Comparison of ENCODE assay signal across 20 mouse cellular contexts in the genomic region with DNA sequence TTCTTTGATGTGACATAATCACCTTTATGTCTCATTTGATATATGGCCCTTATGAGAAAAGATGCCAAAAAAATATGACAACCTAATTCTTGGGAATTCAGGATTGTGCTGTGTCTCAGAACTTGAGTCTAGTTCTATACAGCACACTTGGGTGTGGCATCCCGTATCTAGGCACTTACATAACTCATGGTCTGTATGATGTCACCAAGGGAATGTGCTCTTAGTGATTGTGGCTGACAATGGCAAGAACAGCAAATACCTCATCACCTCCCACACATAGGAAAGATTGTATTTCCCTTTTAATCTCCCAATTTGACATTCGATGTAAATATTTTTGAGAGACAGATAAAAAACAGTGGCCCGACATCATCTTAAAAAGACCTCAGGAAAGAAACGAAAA.
A peak's percentile ranks its signal among the peaks of the same experiment; 100 is the strongest.
DNase-seq lines count a peak whose midpoint lies in the region; ATAC-seq and TF ChIP-seq lines count a peak whose summit lies in the region.
"Had no signal": no experiment of that assay in that cellular context is flagged by ENCODE, and none has a peak within 500 bp of the region (broad histone marks: within the 10 kb centered on the region; RNA-seq: fewer than 3 reads in every experiment).

No protein-coding gene starts in this region.

- H3K9me3 ChIP-seq in midbrain, embryonic 16.5 days (replicated peaks; ENCODE audit: control insufficient read depth, low read length, poor library complexity, severe bottlenecking): no peaks in the 10 kb centered on the region
- H3K9me3 ChIP-seq in midbrain, embryonic 13.5 days: no peaks in the 10 kb centered on the region
- H3K9me3 ChIP-seq: embryonic facial prominence, embryonic 13.5 days; forebrain, embryonic 12.5 days; heart, embryonic 10.5 days; hindbrain, embryonic 13.5 days had no signal

- peak overlapping the region; percentile 61 for H3K27ac ChIP-seq in layer of hippocampus, adult 2 months
- no peak overlapping the region for H3K27ac ChIP-seq in midbrain, embryonic 16.5 days (ENCODE audit: low read length)
- no peak overlapping the region for H3K27ac ChIP-seq in midbrain, embryonic 13.5 days
- H3K27ac ChIP-seq: embryonic facial prominence, embryonic 13.5 days; forebrain, embryonic 12.5 days; heart, embryonic 10.5 days; hindbrain, embryonic 13.5 days had no signal

- H3K4me1 ChIP-seq in midbrain, embryonic 16.5 days (ENCODE audit: control insufficient read depth, insufficient read depth, low read length): 0 out of 2 replicates have a peak, but pooled peaks cover 3% of the 10 kb centered on the region
- no peaks in the 10 kb centered on the region for H3K4me1 ChIP-seq in midbrain, embryonic 13.5 days (replicated peaks)
- H3K4me1 ChIP-seq: embryonic facial prominence, embryonic 13.5 days; forebrain, embryonic 12.5 days; heart, embryonic 10.5 days; hindbrain, embryonic 13.5 days had no signal

- no peak for TF ChIP-seq CTCF in layer of hippocampus, adult 2 months (conservative IDR thresholded peaks at IDR 0.05)

- H3K27me3 ChIP-seq in midbrain, embryonic 16.5 days (ENCODE audit: control insufficient read depth, insufficient read depth, low read depth, low read length): no peaks in the 10 kb centered on the region
- H3K27me3 ChIP-seq in midbrain, embryonic 13.5 days: no peaks in the 10 kb centered on the region
- H3K27me3 ChIP-seq: embryonic facial prominence, embryonic 13.5 days; forebrain, embryonic 12.5 days; hindbrain, embryonic 13.5 days had no signal

- 0 out of 2 replicates have a peak, but pooled peaks have one; percentile 61 for ATAC-seq in midbrain, embryonic 16.5 days
- no peak for ATAC-seq in midbrain, embryonic 13.5 days
- ATAC-seq: hindbrain, postnatal 0 days had no signal

- H3K36me3 ChIP-seq in midbrain, embryonic 16.5 days (ENCODE audit: control insufficient read depth, insufficient read depth, low read length): 0 out of 2 replicates have a peak, but pooled peaks cover 2% of the 10 kb centered on the region
- no peaks in the 10 kb centered on the region for H3K36me3 ChIP-seq in midbrain, embryonic 13.5 days
- H3K36me3 ChIP-seq: embryonic facial prominence, embryonic 13.5 days; forebrain, embryonic 12.5 days; heart, embryonic 10.5 days had no signal

- 86% methylated on average over 4 of the region's 4 CpGs for WGBS in midbrain, embryonic 16.5 days
- 92% methylated on average over 4 of the region's 4 CpGs for whole genome bisulfite sequencing in midbrain, embryonic 13.5 days

- no peak for DNase-seq in layer of hippocampus, adult 2 months (ENCODE audit: low spot score in 2 of 2)
- no peak for DNase-seq in layer of hippocampus, adult 9-11 months
- peak; percentile 68 for DNase-seq in brain, adult 2 months (ENCODE audit: low read depth, low spot score)
- peak; percentile 55 for DNase-seq in telencephalon, adult 2 months (ENCODE audit: low read depth, low spot score)
- DNase-seq in c-Kit-positive CD71-positive TER-119-positive erythroid progenitor cells, embryonic 14.5 days (ENCODE audit: low spot score): no peak
- DNase-seq: adrenal gland, adult 2 months; adrenal gland, postnatal 25 days; cerebellum, adult 11-12 months; cerebellum, adult 9-10 months; cerebellum, postnatal 25 days; gastrocnemius, postnatal 10 days; heart, adult 18-20 months; heart, postnatal 14 days had no signal

- H3K4me2 ChIP-seq in midbrain, embryonic 16.5 days (ENCODE audit: low read length): no peak overlapping the region
- H3K4me2 ChIP-seq in midbrain, embryonic 13.5 days (replicated peaks): no peak overlapping the region
- H3K4me2 ChIP-seq: embryonic facial prominence, embryonic 13.5 days; forebrain, embryonic 12.5 days; hindbrain, embryonic 13.5 days had no signal

- no peak overlapping the region for H3K9ac ChIP-seq in midbrain, embryonic 16.5 days (ENCODE audit: low read depth, low read length)
- H3K9ac ChIP-seq in midbrain, embryonic 13.5 days (replicated peaks): no peak overlapping the region
- H3K9ac ChIP-seq: embryonic facial prominence, embryonic 13.5 days; forebrain, embryonic 12.5 days; hindbrain, embryonic 13.5 days had no signal

- H3K4me3 ChIP-seq in layer of hippocampus, adult 2 months: no peak overlapping the region
- no peak overlapping the region for H3K4me3 ChIP-seq in midbrain, embryonic 16.5 days (ENCODE audit: low read depth, low read length)
- no peak overlapping the region for H3K4me3 ChIP-seq in midbrain, embryonic 13.5 days (replicated peaks)
- H3K4me3 ChIP-seq: embryonic facial prominence, embryonic 13.5 days; forebrain, embryonic 12.5 days; heart, embryonic 10.5 days; hindbrain, embryonic 13.5 days had no signal

Comparison
In these comparisons a context has a peak if more than half of its experiments do, and no peak if none do; other contexts are left out.
1. DNase-seq: peak in brain, adult 2 months (single experiment) and telencephalon, adult 2 months (single experiment); none in layer of hippocampus, adult 2 months (0 of 2), layer of hippocampus, adult 9-11 months (single experiment) and c-Kit-positive CD71-positive TER-119-positive erythroid progenitor cells, embryonic 14.5 days (single experiment).